Mouse (Mus musculus) fat pad, adult 2 months (tissue): Measurements from ENCODE around the gene Msl3l2.

Source experiments
- DNase-seq: peaks from one replicate; pipeline ENCODE4 v3.0.0-alpha.2; 2011; ENCODE audit warnings: low read depth, low spot score; ENCODE audit errors: extremely low read depth

The Msl3l2 gene

DNA sequence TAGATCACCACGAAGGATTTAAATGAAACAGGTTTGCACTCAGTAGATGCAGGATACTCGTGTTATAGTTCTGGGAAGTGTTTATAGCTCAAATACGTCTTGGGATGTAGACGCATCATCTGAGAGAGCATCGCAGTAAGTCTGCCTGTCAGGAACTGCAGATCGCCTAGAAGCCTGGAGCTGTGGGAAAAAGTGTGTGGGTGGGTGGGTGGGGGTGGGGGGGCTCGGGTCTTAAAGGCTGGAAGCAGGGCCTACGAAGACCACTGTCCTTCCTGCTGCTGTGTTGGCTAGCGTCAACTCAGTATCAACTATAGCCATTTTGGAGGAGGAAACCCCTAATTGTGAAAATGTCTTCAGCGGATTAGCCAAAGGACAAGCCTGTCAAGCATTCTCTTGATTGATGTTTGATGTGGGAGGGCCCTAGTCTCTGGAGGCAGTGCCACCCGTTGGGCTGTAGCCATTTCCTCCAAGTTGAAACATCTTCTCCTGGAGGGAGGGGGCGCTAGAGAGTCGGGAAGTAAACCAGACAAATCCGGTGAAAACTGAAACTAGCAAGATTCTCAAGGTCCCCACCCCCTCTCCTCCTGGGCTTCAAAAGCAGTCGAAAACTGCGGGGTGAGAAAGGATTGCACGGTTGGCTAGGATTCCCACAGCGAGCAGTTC lies at the start of gene Msl3l2:
Msl3l2 (plus strand) TSS at position 585 of the 663 bp plus-strand sequence.
- peak; percentile 67 for DNase-seq

GRCm38 (mm10) chr10:56058979-56059422 lies 47.7 kb upstream of the Msl3l2 start:
- no peak for DNase-seq

GRCm38 (mm10) chr10:56061238-56061830 lies 45.4 kb upstream of the Msl3l2 start:
- no peak for DNase-seq

DNA sequence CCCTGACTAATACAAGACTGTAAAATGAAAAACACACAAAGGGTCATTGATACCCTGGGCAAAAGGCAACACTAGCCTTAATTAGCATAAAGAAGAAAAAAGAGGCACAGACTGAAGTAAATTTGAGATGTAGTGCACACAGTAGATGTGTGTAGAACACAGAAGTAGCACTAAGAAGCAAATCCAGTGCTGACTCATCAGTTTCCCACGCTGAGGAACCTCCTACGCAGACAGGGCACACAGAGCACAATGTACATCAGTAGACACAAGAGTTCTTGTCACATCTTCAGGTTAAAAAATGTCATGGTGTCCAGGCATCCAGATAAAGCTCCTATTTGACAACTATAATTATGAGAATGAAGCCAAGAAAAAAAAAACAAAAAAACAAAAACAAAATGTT lies 44.0 kb upstream of the Msl3l2 start:
- no peak for DNase-seq

DNA sequence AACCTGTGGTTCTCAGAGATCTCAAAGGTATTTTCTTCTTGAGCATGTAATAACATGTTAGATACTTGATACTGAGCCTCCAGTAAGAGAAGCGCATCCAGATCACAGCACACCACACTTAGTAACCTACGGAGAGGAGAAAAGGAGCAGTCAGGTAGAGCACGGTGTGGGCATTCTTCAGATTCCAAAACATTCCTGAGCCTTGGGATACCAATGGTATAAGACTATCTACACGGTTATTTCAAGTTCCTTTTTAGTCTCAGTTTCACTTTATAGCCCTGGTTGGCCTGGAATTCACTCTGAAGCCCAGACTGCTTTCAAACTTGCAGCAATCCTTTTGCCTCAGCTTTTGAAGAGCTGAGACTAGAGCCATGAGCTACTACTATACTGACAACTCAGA lies 17.0 kb upstream of the Msl3l2 start:
- DNase-seq: no peak

DNA sequence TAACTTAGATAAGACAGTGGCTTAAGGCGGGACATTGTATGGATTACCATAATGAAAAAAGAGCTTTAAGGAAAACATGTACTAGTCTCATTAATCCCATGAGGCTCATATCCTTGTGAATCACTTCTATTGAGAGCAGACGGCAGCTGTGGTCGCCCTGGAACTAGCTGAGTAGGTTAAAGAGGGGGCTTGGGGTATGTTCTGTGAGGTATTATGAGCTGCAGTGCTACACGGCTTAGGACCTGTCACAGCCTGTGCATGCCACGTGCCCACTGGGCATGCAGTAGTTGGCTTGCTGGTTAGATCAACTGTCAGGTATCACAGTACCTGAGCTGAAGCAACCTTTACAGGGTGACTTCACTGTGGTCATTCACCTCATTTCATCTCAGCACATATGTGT lies 12.1 kb upstream of the Msl3l2 start:
- DNase-seq: no peak

DNA sequence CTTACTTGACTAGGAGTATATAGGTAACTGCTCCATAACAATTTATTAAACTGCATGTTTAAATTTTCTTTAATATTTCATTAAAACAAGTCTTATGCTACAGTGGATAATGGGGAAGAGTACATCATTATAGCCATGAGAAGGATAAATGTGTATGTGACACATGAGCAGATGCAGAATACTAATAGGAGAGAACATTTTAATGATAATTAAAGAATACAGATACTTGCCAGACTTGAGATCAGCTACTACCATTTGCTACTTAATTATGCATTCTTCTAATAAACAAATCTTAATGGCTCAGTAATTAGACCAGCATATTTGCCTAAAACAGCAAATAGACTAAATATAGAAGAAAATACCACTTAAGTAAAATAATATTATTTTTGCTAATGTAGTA lies 10.0 kb upstream of the Msl3l2 start:
- DNase-seq: no peak

DNA sequence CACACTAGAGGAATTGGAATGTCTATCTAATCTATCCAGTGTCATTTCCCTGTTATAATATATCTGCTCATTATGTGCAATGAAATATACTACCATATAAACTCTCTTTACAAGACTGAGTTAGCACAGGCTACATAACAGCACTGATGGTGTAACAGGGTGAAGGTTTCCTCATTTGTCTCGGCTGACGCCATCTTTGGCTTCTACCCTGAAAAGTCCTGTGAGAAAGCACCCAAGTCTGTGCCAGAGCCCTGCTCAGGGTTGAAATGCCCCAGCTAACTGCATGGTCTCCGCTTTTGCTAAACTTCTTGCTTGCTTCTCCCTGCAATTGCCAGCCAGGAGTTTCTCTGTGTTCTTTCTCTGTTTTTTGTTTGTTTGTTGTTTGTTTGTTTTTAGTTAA lies 7.6 kb upstream of the Msl3l2 start:
- DNase-seq: peak; percentile 67

DNA sequence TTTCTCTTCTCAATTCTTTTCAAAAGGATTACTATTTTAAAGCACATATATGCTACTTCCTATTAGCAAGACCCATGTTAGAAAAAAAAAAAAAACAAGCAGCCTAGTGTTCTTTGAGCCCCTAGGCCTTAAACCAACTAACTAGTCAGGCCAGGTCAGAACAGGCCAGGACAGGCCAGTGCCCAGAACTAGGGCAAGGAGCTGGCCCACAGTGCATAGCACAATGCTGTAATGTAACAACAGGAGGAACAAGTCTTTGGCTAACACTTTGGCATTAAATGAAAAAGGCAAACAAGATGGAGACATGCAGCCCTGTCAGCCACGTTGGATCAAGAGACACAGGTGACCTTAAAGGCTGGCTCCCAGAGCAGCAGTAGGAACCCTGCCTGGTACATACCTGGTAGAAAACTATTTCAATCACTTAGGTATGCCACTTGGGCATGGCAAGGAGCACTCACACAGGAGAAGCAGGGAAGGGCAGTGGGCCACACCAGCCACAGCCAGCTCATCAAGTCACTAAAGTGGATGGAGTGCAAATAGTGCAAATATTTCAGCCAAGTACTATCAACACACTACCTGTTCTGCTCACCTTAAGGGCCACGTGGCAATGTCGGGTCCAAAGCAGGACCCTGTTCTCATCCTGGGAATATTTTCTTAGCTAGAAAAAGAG lies 6.9 kb upstream of the Msl3l2 start:
- DNase-seq: peak; percentile 86

GRCm38 (mm10) chr10:56106996-56107334 lies 248 bp downstream of the Msl3l2 start:
- DNase-seq: no peak

GRCm38 (mm10) chr10:56114951-56115635 lies 8.4 kb downstream of the Msl3l2 start:
- no peak for DNase-seq

- DNase-seq: peak; percentile 56
Observed at GRCm38 (mm10) chr10:56115636-56116180, 9.0 kb downstream of the Msl3l2 start.

- no peak for DNase-seq
Observed at GRCm38 (mm10) chr10:56126972-56127371, 20.3 kb downstream of the Msl3l2 start.

GRCm38 (mm10) chr10:56129642-56130041 lies 22.9 kb downstream of the Msl3l2 start:
- no peak for DNase-seq

GRCm38 (mm10) chr10:56137191-56137590 lies 30.5 kb downstream of the Msl3l2 start:
- no peak for DNase-seq

- DNase-seq: no peak
Observed at GRCm38 (mm10) chr10:56148920-56149319, 42.2 kb downstream of the Msl3l2 start.

- DNase-seq: no peak
Observed at GRCm38 (mm10) chr10:56156956-56157355, 50.2 kb downstream of the Msl3l2 start.

DNA sequence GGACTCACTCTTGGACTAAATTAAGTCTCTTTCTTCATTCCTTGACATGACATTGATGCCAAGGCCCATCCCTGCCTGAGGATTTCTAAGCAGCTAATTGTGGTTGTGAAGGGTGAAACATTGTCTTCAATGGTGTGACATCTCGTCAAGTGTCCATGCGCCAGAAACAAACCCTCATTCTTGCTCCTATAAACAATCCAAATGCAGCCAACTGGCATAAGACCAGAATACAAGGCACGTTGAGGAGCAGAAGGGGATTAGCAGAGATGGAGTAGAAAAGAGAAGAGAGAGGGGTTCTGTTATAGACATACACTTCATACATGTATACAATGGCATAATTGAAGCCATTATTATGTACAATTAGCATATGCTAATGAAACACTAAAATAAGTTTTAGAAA lies 51.5 kb downstream of the Msl3l2 start:
- DNase-seq: no peak

DNA sequence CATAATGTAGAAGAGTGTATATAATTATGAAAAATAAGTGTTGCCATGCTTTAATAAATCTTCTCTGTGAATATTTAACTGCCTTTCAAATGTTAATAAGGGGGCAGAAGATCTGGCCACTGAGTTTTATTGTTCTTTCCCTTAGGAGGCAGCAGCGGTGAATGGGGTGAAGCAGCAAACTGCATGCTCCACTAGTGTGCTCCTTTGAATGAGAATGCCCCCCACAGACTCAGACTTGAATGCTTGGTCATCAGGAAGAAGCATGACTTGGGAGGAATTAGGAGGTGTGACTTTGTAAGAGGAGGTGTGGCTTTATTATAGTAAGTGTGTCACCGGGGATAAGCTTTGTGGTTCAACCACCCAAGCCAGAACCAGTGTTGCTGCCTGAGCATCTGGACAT lies 52.0 kb downstream of the Msl3l2 start:
- no peak for DNase-seq

DNA sequence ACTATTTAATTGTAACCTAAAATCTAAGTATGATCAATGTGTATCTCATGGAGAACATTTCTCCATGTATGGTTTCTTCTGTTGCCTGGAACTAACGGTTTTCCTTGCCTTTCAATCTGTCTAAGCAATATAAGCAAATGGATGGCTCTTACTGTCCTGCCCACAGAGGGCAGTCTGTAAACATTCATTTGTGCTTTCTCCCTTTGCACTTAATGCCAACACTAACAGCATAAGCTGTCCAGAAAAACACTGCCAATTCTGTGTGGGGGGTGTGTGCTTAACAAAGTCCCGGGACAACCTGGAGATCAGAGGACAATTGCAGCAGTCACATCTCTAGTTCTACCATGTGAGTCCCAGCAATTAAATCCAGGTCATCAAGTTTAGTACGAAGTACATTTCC lies 57.7 kb downstream of the Msl3l2 start:
- DNase-seq: no peak

DNA sequence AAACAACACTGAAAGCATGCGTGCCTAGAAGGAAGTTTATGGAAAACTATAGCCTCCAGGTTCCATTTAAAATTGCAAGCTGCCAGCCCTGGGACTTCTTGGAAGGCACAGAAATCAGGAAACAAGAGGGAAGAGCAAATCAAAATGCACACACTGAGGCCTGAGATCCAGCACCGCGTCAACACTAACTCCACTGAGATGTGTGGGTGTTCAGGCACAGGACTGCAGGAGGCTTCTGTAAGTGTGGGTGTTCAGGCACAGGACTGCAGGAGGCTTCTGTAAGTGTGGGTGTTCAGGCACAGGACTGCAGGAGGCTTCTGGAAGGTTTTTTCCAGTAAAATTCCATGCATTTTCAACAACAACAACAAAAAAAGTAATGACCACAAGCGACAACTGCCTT lies 59.0 kb downstream of the Msl3l2 start:
- DNase-seq: no peak
